ENCODE assay signal across 13 mouse cellular contexts in genomic region chr7:73118871-73119270, GRCm38 (mm10).
A peak's percentile ranks its signal among the peaks of the same experiment; 100 is the strongest.
DNase-seq lines count a peak whose midpoint lies in the region; ATAC-seq and TF ChIP-seq lines count a peak whose summit lies in the region.
"Had no signal": no experiment of that assay in that cellular context is flagged by ENCODE, and none has a peak within 500 bp of the region (broad histone marks: within the 10 kb centered on the region; RNA-seq: fewer than 3 reads in every experiment).

No protein-coding gene starts in this region.

- TF ChIP-seq EP300 in liver, postnatal 0 days (IDR thresholded peaks at IDR 0.05; ENCODE audit: low read depth), result no peak

- H3K36me3 ChIP-seq in liver, postnatal 0 days (replicated peaks; ENCODE audit: insufficient read depth, low read length), result no peaks in the 10 kb centered on the region
- no peaks in the 10 kb centered on the region for H3K36me3 ChIP-seq in forebrain, embryonic 16.5 days (ENCODE audit: control insufficient read depth, insufficient read depth)
- H3K36me3 ChIP-seq: lung, embryonic 15.5 days; neural tube, embryonic 13.5 days had no signal

- H3K9me3 ChIP-seq in liver, postnatal 0 days (ENCODE audit: low read length), result no peaks in the 10 kb centered on the region
- H3K9me3 ChIP-seq in forebrain, embryonic 16.5 days (ENCODE audit: control insufficient read depth, low read length), result no peaks in the 10 kb centered on the region
- H3K9me3 ChIP-seq: lung, embryonic 15.5 days; neural tube, embryonic 13.5 days had no signal

- 61% methylated on average over 8 of the region's 8 CpGs for WGBS in liver, postnatal 0 days (ENCODE audit: insufficient replicate concordance)
- 44% methylated on average over 8 of the region's 8 CpGs for WGBS in forebrain, embryonic 16.5 days

- H3K27ac ChIP-seq in liver, postnatal 0 days (ENCODE audit: low read depth), result no peak overlapping the region
- no peak overlapping the region for H3K27ac ChIP-seq in forebrain, embryonic 16.5 days (ENCODE audit: low read length)
- H3K27ac ChIP-seq: lung, embryonic 15.5 days; neural tube, embryonic 13.5 days had no signal

- no peak for TF ChIP-seq CTCF in liver, postnatal 0 days (IDR thresholded peaks at IDR 0.05; ENCODE audit: low read depth)

- intact Hi-C loops in gastrocnemius, postnatal 14 days (cut with DNase I; ENCODE audit: low total_unique reads), result no loop called here

- no peak for ATAC-seq in liver, postnatal 0 days
- ATAC-seq in forebrain, embryonic 16.5 days, result no peak
- ATAC-seq: forebrain, embryonic 14.5 days; Patski had no signal

- no peak overlapping the region for H3K4me3 ChIP-seq in liver, postnatal 0 days (ENCODE audit: low read depth, low read length)
- no peak overlapping the region for H3K4me3 ChIP-seq in forebrain, embryonic 16.5 days (replicated peaks; ENCODE audit: low read length)
- H3K4me3 ChIP-seq: lung, embryonic 15.5 days; neural tube, embryonic 13.5 days had no signal

- H3K27me3 ChIP-seq in liver, postnatal 0 days (ENCODE audit: insufficient read depth, low read length), result no peaks in the 10 kb centered on the region
- H3K27me3 ChIP-seq in forebrain, embryonic 16.5 days (replicated peaks; ENCODE audit: control insufficient read depth, insufficient read depth, low read length), result no peaks in the 10 kb centered on the region
- H3K27me3 ChIP-seq: lung, embryonic 15.5 days; neural tube, embryonic 13.5 days; Patski had no signal

- H3K4me1 ChIP-seq in liver, postnatal 0 days (ENCODE audit: insufficient read depth), result no peaks in the 10 kb centered on the region
- no peaks in the 10 kb centered on the region for H3K4me1 ChIP-seq in forebrain, embryonic 16.5 days (replicated peaks; ENCODE audit: control insufficient read depth, insufficient read depth, low read length)
- H3K4me1 ChIP-seq: lung, embryonic 15.5 days had no signal

- peak; percentile 34 to 49 for DNase-seq in cerebellum, postnatal 10 days
- DNase-seq in cerebellum, adult 9-10 months, result no peak
- DNase-seq in 3T3-L1 (ENCODE audit: low read depth, low spot score), result peak; percentile 12
- DNase-seq in gastrocnemius, postnatal 14 days, result peak; percentile 61
- peak; percentile 33 to 38 for DNase-seq in kidney, postnatal 36 days
- no peak for DNase-seq in spleen, adult 12 weeks (ENCODE audit: low spot score)
- no peak for DNase-seq in liver, postnatal 0 days
- DNase-seq: cerebellum, adult 11-12 months had no signal

- no peak overlapping the region for H3K9ac ChIP-seq in liver, postnatal 0 days (replicated peaks)
- H3K9ac ChIP-seq in forebrain, embryonic 16.5 days (replicated peaks; ENCODE audit: low read depth, low read length), result no peak overlapping the region
- H3K9ac ChIP-seq: lung, embryonic 15.5 days; neural tube, embryonic 13.5 days had no signal

- H3K4me2 ChIP-seq in liver, postnatal 0 days (ENCODE audit: low read depth, low read length), result no peak overlapping the region
- no peak overlapping the region for H3K4me2 ChIP-seq in forebrain, embryonic 16.5 days (ENCODE audit: low read length)
- H3K4me2 ChIP-seq: lung, embryonic 15.5 days; neural tube, embryonic 13.5 days had no signal

Comparison
In these comparisons a context has a peak if more than half of its experiments do, and no peak if none do; other contexts are left out.
1. DNase-seq: peak in cerebellum, postnatal 10 days (2 of 2), 3T3-L1 (single experiment), gastrocnemius, postnatal 14 days (single experiment) and kidney, postnatal 36 days (2 of 2); none in cerebellum, adult 9-10 months (single experiment), spleen, adult 12 weeks (single experiment) and liver, postnatal 0 days (single experiment).